Mouse (Mus musculus) erythroblast, embryonic 14.5 days (primary cell): ENCODE results near the gene Kdm5b. TPM values are rescaled to one million over a fixed set of nuclear protein-coding genes. Genes with fewer than 3 reads are reported as not detected.

Experiments
- H3K27me3 ChIP-seq: 2 replicates; pipeline ENCODE4 v1.6.1; 2012; ENCODE audit warnings: inconsistent platforms; ENCODE audit not compliant: control insufficient read depth
- H3K36me3 ChIP-seq: 2 replicates; pipeline ENCODE4 v1.6.1; 2012; ENCODE audit warnings: mild to moderate bottlenecking, inconsistent platforms; ENCODE audit not compliant: control insufficient read depth
- H3K4me1 ChIP-seq: 2 replicates; pipeline ENCODE4 v1.6.1; 2012; ENCODE audit warnings: inconsistent platforms; ENCODE audit not compliant: control insufficient read depth
- H3K4me3 ChIP-seq: replicated peaks from 2 replicates; pipeline ENCODE3; 2012; ENCODE audit warnings: moderate library complexity, mild to moderate bottlenecking, inconsistent platforms
- H3K9me3 ChIP-seq: 2 replicates; pipeline ENCODE4 v1.6.1; 2012; ENCODE audit warnings: low read length, inconsistent platforms, mixed read lengths; ENCODE audit not compliant: control insufficient read depth
- GATA1 ChIP-seq: IDR thresholded peaks from 2 replicates; pipeline ENCODE4 v1.6.1; 2012; ENCODE audit warnings: low read length, inconsistent platforms, mixed read lengths
- TAL1 ChIP-seq: IDR thresholded peaks from 3 replicates; pipeline ENCODE4 v1.6.1; 2012; ENCODE audit warnings: low read length, inconsistent platforms, mixed read lengths
- polyA plus RNA-seq: library from polyadenylated mRNA; stranded (reverse); fragments of >175 nt; gene quantifications from 2 replicates; pipeline ENCODE4 v1.2.3, GENCODE M21; 2012

The Kdm5b gene
- polyA plus RNA-seq, 1 experiment = 0.01 TPM

- H3K9me3 ChIP-seq = no peaks in the 10 kb centered on the region
- TF ChIP-seq TAL1 (no peak), GATA1 (no peak)
- peaks cover 4% of the 10 kb centered on the region for H3K4me1 ChIP-seq
- H3K4me3 ChIP-seq = no peak overlapping the region
- no peaks in the 10 kb centered on the region for H3K27me3 ChIP-seq
- no peaks in the 10 kb centered on the region for H3K36me3 ChIP-seq
Observed at GRCm38 (mm10) chr1:134573300-134573931, 13.4 kb downstream of the Kdm5b start.

GRCm38 (mm10) chr1:134573932-134574315 is 14.0 kb downstream of the Kdm5b start:
- H3K4me3 ChIP-seq = no peak overlapping the region
- no peaks in the 10 kb centered on the region for H3K36me3 ChIP-seq
- H3K4me1 ChIP-seq = peaks cover 4% of the 10 kb centered on the region
- H3K9me3 ChIP-seq = no peaks in the 10 kb centered on the region
- no peaks in the 10 kb centered on the region for H3K27me3 ChIP-seq
- TF ChIP-seq TAL1 = no peak
- no peak for TF ChIP-seq GATA1

- no peak for TF ChIP-seq TAL1
- TF ChIP-seq GATA1 = no peak
- Histone ChIP-seq H3K4me1 (peaks cover 16% of the 10 kb centered on the region), H3K4me3 (no peak overlapping the region)
Observed at GRCm38 (mm10) chr1:134577384-134578120, 17.6 kb downstream of the Kdm5b start.

DNA sequence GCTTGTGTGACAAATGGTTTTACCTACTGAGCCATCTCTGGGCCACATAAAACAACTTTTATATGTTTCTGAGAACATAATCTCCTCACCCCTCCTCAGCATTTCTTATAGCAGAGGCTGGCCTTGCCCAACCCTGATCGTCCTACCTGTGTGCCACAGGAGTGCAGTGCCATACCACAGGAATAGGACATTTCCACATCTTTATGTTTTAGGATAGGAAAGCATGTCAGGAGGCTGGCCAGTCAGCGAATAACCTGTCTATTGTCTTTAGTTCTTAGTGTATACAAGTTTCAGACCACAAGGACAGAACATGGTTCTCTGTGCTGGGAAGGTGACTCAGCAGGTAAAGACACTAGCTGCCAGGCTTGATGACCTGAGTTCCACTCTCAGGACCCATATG is 20.8 kb downstream of the Kdm5b start:
- Histone ChIP-seq H3K4me3 (no peak overlapping the region), H3K4me1 (peaks cover 16% of the 10 kb centered on the region), H3K27me3 (no peaks in the 10 kb centered on the region), H3K9me3 (no peaks in the 10 kb centered on the region), H3K36me3 (no peaks in the 10 kb centered on the region)
- TF ChIP-seq TAL1 (no peak), GATA1 (no peak)

More at GRCm38 (mm10) chr1:134577384-134578120, 17.6 kb downstream of the Kdm5b start:
- H3K27me3 ChIP-seq = no peaks in the 10 kb centered on the region
- no peaks in the 10 kb centered on the region for H3K9me3 ChIP-seq
- no peaks in the 10 kb centered on the region for H3K36me3 ChIP-seq

- TF ChIP-seq TAL1 (no peak), GATA1 (no peak)
- Histone ChIP-seq H3K9me3 (no peaks in the 10 kb centered on the region), H3K4me3 (no peak overlapping the region), H3K27me3 (no peaks in the 10 kb centered on the region), H3K36me3 (no peaks in the 10 kb centered on the region), H3K4me1 (peaks cover 16% of the 10 kb centered on the region)
Observed at GRCm38 (mm10) chr1:134583560-134583959, 23.6 kb downstream of the Kdm5b start.

- no peak for TF ChIP-seq TAL1
- TF ChIP-seq GATA1 = no peak
- no peaks in the 10 kb centered on the region for H3K9me3 ChIP-seq
- no peaks in the 10 kb centered on the region; the same call in 1 of the 2 replicates for H3K36me3 ChIP-seq
- no peaks in the 10 kb centered on the region for H3K4me1 ChIP-seq
- H3K4me3 ChIP-seq = no peak overlapping the region
- H3K27me3 ChIP-seq = no peaks in the 10 kb centered on the region
Observed at GRCm38 (mm10) chr1:134589676-134590075, 29.7 kb downstream of the Kdm5b start.

DNA sequence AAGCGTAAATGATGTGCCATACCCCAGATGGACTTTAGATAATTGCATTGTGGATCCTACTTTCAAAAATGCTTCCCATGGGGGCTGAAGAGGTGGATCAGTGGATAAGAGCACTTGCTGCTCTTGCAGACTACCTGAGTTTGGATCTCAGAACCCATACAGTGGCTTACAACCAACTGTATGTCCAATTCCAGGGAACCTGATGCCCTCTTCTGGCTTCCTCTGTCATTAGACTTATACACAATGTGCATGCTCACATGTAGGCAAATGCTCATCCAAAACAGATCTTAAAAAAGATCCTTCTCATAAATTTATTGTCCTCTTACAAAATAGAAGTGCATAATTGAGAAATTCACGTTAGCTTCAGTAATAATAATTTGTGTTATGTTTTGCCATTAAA is 31.8 kb downstream of the Kdm5b start:
- Histone ChIP-seq H3K36me3 (peaks cover 3% of the 10 kb centered on the region), H3K4me3 (no peak overlapping the region), H3K9me3 (no peaks in the 10 kb centered on the region), H3K27me3 (no peaks in the 10 kb centered on the region), H3K4me1 (no peaks in the 10 kb centered on the region)
- TF ChIP-seq GATA1 (no peak), TAL1 (no peak)

GRCm38 (mm10) chr1:134597339-134598054 is 37.5 kb downstream of the Kdm5b start:
- H3K4me1 ChIP-seq = peaks cover 3% of the 10 kb centered on the region
- H3K36me3 ChIP-seq = peaks cover 3% of the 10 kb centered on the region
- no peak for TF ChIP-seq GATA1
- TF ChIP-seq TAL1 = no peak
- H3K4me3 ChIP-seq = no peak overlapping the region
- H3K27me3 ChIP-seq = no peaks in the 10 kb centered on the region
- no peaks in the 10 kb centered on the region for H3K9me3 ChIP-seq

GRCm38 (mm10) chr1:134604086-134604485 is 44.1 kb downstream of the Kdm5b start:
- Histone ChIP-seq H3K27me3 (no peaks in the 10 kb centered on the region), H3K36me3 (peaks cover 5% of the 10 kb centered on the region; the same call in 1 of the 2 replicates), H3K4me3 (no peak overlapping the region), H3K9me3 (no peaks in the 10 kb centered on the region), H3K4me1 (peaks cover 5% of the 10 kb centered on the region; the same call in 1 of the 2 replicates)
- no peak for TF ChIP-seq TAL1
- TF ChIP-seq GATA1 = no peak
